Mouse (Mus musculus) embryo, embryonic 10.5 days (tissue): Measurements from ENCODE around the gene Stat6.
"Not testable (repeated sequence)": the region's sequence is repeated elsewhere in the genome, so short reads cannot be mapped to it uniquely, and the experiment has no call there.

ENCODE experiments used
- DNase-seq: peaks from one replicate; pipeline ENCODE4 v3.0.0-alpha.2; 2015; ENCODE audit warnings: low spot score

The Stat6 gene

GRCm38 (mm10) chr10:127652906-127653638 lies 10.3 kb downstream of the Stat6 start:
- DNase-seq: no peak

GRCm38 (mm10) chr10:127654970-127655579 lies 12.3 kb downstream of the Stat6 start:
- no peak for DNase-seq

GRCm38 (mm10) chr10:127657617-127658016 lies 14.8 kb downstream of the Stat6 start:
- DNase-seq: not testable (repeated sequence)

GRCm38 (mm10) chr10:127658076-127658475 lies 15.3 kb downstream of the Stat6 start:
- DNase-seq: no peak

- DNase-seq: no peak
Observed at GRCm38 (mm10) chr10:127659551-127659950, 16.8 kb downstream of the Stat6 start.

GRCm38 (mm10) chr10:127661291-127661914 lies 18.6 kb downstream of the Stat6 start:
- DNase-seq: no peak

GRCm38 (mm10) chr10:127661915-127662663 lies 19.3 kb downstream of the Stat6 start:
- DNase-seq: peak; percentile 62

GRCm38 (mm10) chr10:127662666-127663253 lies 20.0 kb downstream of the Stat6 start:
- peak; percentile 49 for DNase-seq

- DNase-seq: no peak
Observed at GRCm38 (mm10) chr10:127663590-127663989, 20.8 kb downstream of the Stat6 start.

- no peak for DNase-seq
Observed at GRCm38 (mm10) chr10:127664166-127664565, 21.4 kb downstream of the Stat6 start.

- no peak for DNase-seq
Observed at GRCm38 (mm10) chr10:127664891-127665290, 22.1 kb downstream of the Stat6 start.

GRCm38 (mm10) chr10:127665366-127666181 lies 22.8 kb downstream of the Stat6 start:
- peak; percentile 59 for DNase-seq

- DNase-seq: peak; percentile 72
Observed at GRCm38 (mm10) chr10:127666501-127667268, 23.9 kb downstream of the Stat6 start, which contains the start of gene Nemp1. Nemp1 (plus strand) TSS chr10:127666901.

- peak; percentile 92 for DNase-seq
Observed at GRCm38 (mm10) chr10:127667269-127668092, 24.7 kb downstream of the Stat6 start.

GRCm38 (mm10) chr10:127668093-127669050 lies 25.6 kb downstream of the Stat6 start, which contains the start of gene Nab2:
Nab2 (minus strand) TSS chr10:127668568.
- peak; percentile 68 for DNase-seq

GRCm38 (mm10) chr10:127669170-127669569 lies 26.4 kb downstream of the Stat6 start:
- peak; percentile 46 for DNase-seq

- no peak for DNase-seq
Observed at GRCm38 (mm10) chr10:127670185-127670584, 27.4 kb downstream of the Stat6 start.

GRCm38 (mm10) chr10:127671276-127671675 lies 28.5 kb downstream of the Stat6 start:
- DNase-seq: peak; percentile 42
